Mouse (Mus musculus): ENCODE measurements around the gene Rabl2. TPM values are rescaled to one million over a fixed set of nuclear protein-coding genes. Genes with fewer than 3 reads are reported as not detected.
A peak's percentile ranks its signal among the peaks of the same experiment; 100 is the strongest.

Rabl2 gene
- total RNA-seq, 2 experiments from 2014 or later = 7.4 to 17.1 TPM

- peak; percentile 67 for ATAC-seq (replicated peaks; ENCODE audit: poor library complexity)
These were observed 36.1 kb downstream of the Rabl2 start for GRCm38 (mm10) chr15:89555591-89555990.

GRCm38 (mm10) chr15:89551733-89552132, 40.0 kb downstream of the Rabl2 start:
- no peak for ATAC-seq (replicated peaks; ENCODE audit: poor library complexity)

GRCm38 (mm10) chr15:89550506-89550905, 41.2 kb downstream of the Rabl2 start:
- no peak for ATAC-seq (replicated peaks; ENCODE audit: poor library complexity)

- ATAC-seq (replicated peaks; ENCODE audit: poor library complexity) = no peak
These were observed 42.9 kb downstream of the Rabl2 start for GRCm38 (mm10) chr15:89548837-89549236.

- no peak for ATAC-seq (replicated peaks; ENCODE audit: poor library complexity)
These were observed 43.7 kb downstream of the Rabl2 start for GRCm38 (mm10) chr15:89547824-89548601.

GRCm38 (mm10) chr15:89547321-89547720, 44.4 kb downstream of the Rabl2 start:
- no peak for ATAC-seq (replicated peaks; ENCODE audit: poor library complexity)

GRCm38 (mm10) chr15:89544171-89544570, 47.6 kb downstream of the Rabl2 start:
- ATAC-seq (replicated peaks; ENCODE audit: poor library complexity) = no peak

GRCm38 (mm10) chr15:89533843-89534207, 57.9 kb downstream of the Rabl2 start:
- no peak for ATAC-seq (replicated peaks; ENCODE audit: poor library complexity)

GRCm38 (mm10) chr15:89532924-89533842, 58.5 kb downstream of the Rabl2 start:
- no peak for ATAC-seq (replicated peaks; ENCODE audit: poor library complexity)

Other genes with a start within 250 kb of the Rabl2 start
- gene Lmf2, start 236.3 kb downstream of the Rabl2 start, total RNA-seq (2015) = 14.0 and 16.6 TPM in 2 replicates
- 7.4 and 11.7 TPM in 2 replicates for gene Lmf2, start 236.3 kb downstream of the Rabl2 start, total RNA-seq (2017)
- gene Ncaph2, start 236.2 kb downstream of the Rabl2 start, total RNA-seq (2015) = 82.4 and 115 TPM in 2 replicates
- gene Ncaph2, start 236.2 kb downstream of the Rabl2 start, total RNA-seq (2017) = 96.7 and 97.9 TPM in 2 replicates
- 15.9 and 20.6 TPM in 2 replicates for gene Sco2, start 218.1 kb downstream of the Rabl2 start, total RNA-seq (2015)
- gene Sco2, start 218.1 kb downstream of the Rabl2 start, total RNA-seq (2017) = 14.4 and 14.7 TPM in 2 replicates
- 0.10 and 0.17 TPM in 2 replicates for gene Tymp, start 214.9 kb downstream of the Rabl2 start, total RNA-seq (2015)
- 0.42 and 0.71 TPM in 2 replicates for gene Tymp, start 214.9 kb downstream of the Rabl2 start, total RNA-seq (2017)
- 0.90 and 2.7 TPM in 2 replicates for gene Odf3b, start 212.6 kb downstream of the Rabl2 start, total RNA-seq (2015)
- gene Odf3b, start 212.6 kb downstream of the Rabl2 start, total RNA-seq (2017) = 1.9 and 3.7 TPM in 2 replicates
- 0.07 TPM in 1 of 2 replicates, not detected in the other for gene Klhdc7b, start 207.0 kb downstream of the Rabl2 start, total RNA-seq (2015)
- gene Klhdc7b, start 207.0 kb downstream of the Rabl2 start, total RNA-seq (2017) = under 0.01 TPM in 1 of 2 replicates, not detected in the other
- gene Syce3, start 181.4 kb downstream of the Rabl2 start, total RNA-seq (2015) = not detected in 2 replicates
- gene Syce3, start 181.4 kb downstream of the Rabl2 start, total RNA-seq (2017) = not detected in 2 replicates
- 1.5 and 1.9 TPM in 2 replicates for gene Cpt1b, start 166.1 kb downstream of the Rabl2 start, total RNA-seq (2015)
- gene Cpt1b, start 166.1 kb downstream of the Rabl2 start, total RNA-seq (2017) = 2.3 and 2.5 TPM in 2 replicates
- 0.98 and 3.6 TPM in 2 replicates for gene C730034F03Rik, start 162.3 kb downstream of the Rabl2 start, total RNA-seq (2015)
- 3.7 and 5.5 TPM in 2 replicates for gene C730034F03Rik, start 162.3 kb downstream of the Rabl2 start, total RNA-seq (2017)
- 1.1 TPM in 1 of 2 replicates, not detected in the other for gene Gm44502, start 162.2 kb downstream of the Rabl2 start, total RNA-seq (2015)
- gene Gm44502, start 162.2 kb downstream of the Rabl2 start, total RNA-seq (2017) = 0.04 and 0.68 TPM in 2 replicates
- 36.0 and 45.7 TPM in 2 replicates for gene Chkb, start 162.0 kb downstream of the Rabl2 start, total RNA-seq (2015)
- 16.4 and 24.5 TPM in 2 replicates for gene Chkb, start 162.0 kb downstream of the Rabl2 start, total RNA-seq (2017)
- not detected in 2 replicates for gene Mapk8ip2, start 138.0 kb downstream of the Rabl2 start, total RNA-seq (2015)
- gene Mapk8ip2, start 138.0 kb downstream of the Rabl2 start, total RNA-seq (2017) = not detected in 2 replicates
- gene Arsa, start 114.5 kb downstream of the Rabl2 start, total RNA-seq (2015) = 7.1 and 7.3 TPM in 2 replicates
- 8.8 and 13.9 TPM in 2 replicates for gene Arsa, start 114.5 kb downstream of the Rabl2 start, total RNA-seq (2017)
- gene Shank3, start 92.3 kb downstream of the Rabl2 start, total RNA-seq (2015) = 1.8 and 4.2 TPM in 2 replicates
- gene Shank3, start 92.3 kb downstream of the Rabl2 start, total RNA-seq (2017) = 1.3 and 3.1 TPM in 2 replicates
- not detected in 2 replicates for gene Acr, start 23.6 kb downstream of the Rabl2 start, total RNA-seq (2015)
- gene Acr, start 23.6 kb downstream of the Rabl2 start, total RNA-seq (2017) = not detected in 2 replicates
- gene Syt10, start 249.9 kb upstream of the Rabl2 start, total RNA-seq (2015) = not detected in 2 replicates
- not detected in 2 replicates for gene Syt10, start 249.9 kb upstream of the Rabl2 start, total RNA-seq (2017)